ENCODE assay signal across 10 mouse cellular contexts in the genomic region with DNA sequence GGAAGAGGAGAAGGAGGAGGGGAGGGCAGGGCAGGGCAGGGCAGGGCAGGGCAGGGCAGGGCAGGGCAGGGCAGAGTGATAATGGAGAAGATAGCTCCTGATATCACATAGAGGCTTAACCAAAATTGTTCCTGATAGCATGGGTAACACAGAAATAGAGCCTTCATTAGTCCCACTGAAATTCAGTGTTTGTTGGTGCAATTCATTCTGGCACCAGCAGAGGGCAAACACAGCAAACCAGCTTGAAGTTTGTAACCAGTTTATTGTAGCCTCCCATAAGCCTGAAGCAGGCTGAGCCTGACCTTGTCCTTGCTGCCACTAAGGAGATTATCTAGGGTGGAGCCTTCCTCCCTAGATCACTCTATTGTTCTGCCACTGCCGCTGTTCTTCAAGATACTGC. TPM values are rescaled to one million over a fixed set of nuclear protein-coding genes. Genes with fewer than 3 reads are reported as not detected.
A peak's percentile ranks its signal among the peaks of the same experiment; 100 is the strongest.
DNase-seq lines count a peak whose midpoint lies in the region; ATAC-seq and TF ChIP-seq lines count a peak whose summit lies in the region.
"Had no signal": no experiment of that assay in that cellular context is flagged by ENCODE, and none has a peak within 500 bp of the region (broad histone marks: within the 10 kb centered on the region; RNA-seq: fewer than 3 reads in every experiment).

No protein-coding gene starts in this region.

- peak; percentile 91 for TF ChIP-seq CTCF in intestine, postnatal 0 days (IDR thresholded peaks at IDR 0.05; ENCODE audit: low read depth)

- 10% methylated on average over 1 of the region's 1 CpGs for WGBS in forebrain, embryonic 13.5 days
- 15% methylated on average over 1 of the region's 1 CpGs for WGBS in intestine, postnatal 0 days
- WGBS in midbrain, embryonic 14.5 days: 3% methylated on average over 1 of the region's 1 CpGs

- no peaks in the 10 kb centered on the region for H3K27me3 ChIP-seq in forebrain, embryonic 13.5 days
- H3K27me3 ChIP-seq in intestine, postnatal 0 days (replicated peaks; ENCODE audit: control insufficient read depth, insufficient read depth, low read length): no peaks in the 10 kb centered on the region
- no peaks in the 10 kb centered on the region for H3K27me3 ChIP-seq in midbrain, embryonic 14.5 days (ENCODE audit: control insufficient read depth, insufficient read depth, low read length)

- H3K9ac ChIP-seq in forebrain, embryonic 13.5 days: no peak overlapping the region
- no peak overlapping the region for H3K9ac ChIP-seq in intestine, postnatal 0 days (ENCODE audit: low read depth, low read length)
- no peak overlapping the region for H3K9ac ChIP-seq in midbrain, embryonic 14.5 days (replicated peaks; ENCODE audit: low read length)

- no peaks in the 10 kb centered on the region for H3K4me1 ChIP-seq in forebrain, embryonic 13.5 days
- no peaks in the 10 kb centered on the region for H3K4me1 ChIP-seq in intestine, postnatal 0 days (replicated peaks; ENCODE audit: control insufficient read depth, insufficient read depth, low read length)
- no peaks in the 10 kb centered on the region for H3K4me1 ChIP-seq in midbrain, embryonic 14.5 days (ENCODE audit: control insufficient read depth, insufficient read depth, low read length)

- no peak overlapping the region for H3K4me3 ChIP-seq in forebrain, embryonic 13.5 days
- no peak overlapping the region for H3K4me3 ChIP-seq in intestine, postnatal 0 days (ENCODE audit: low read depth, low read length)
- no peak overlapping the region for H3K4me3 ChIP-seq in midbrain, embryonic 14.5 days (replicated peaks; ENCODE audit: low read depth, low read length)

- peak; percentile 53; the same call in 1 of the 2 replicates for ATAC-seq in forebrain, embryonic 13.5 days
- ATAC-seq in intestine, postnatal 0 days: peak; percentile 56
- peak; percentile 27; the same call in 1 of the 2 replicates for ATAC-seq in midbrain, embryonic 14.5 days (ENCODE audit: low FRiP score, low TSS enrichment)

- intact Hi-C loops in left cerebral cortex, postnatal 10 days (cut with DNase I): no loop called here

- peak; percentile 50 for DNase-seq in urinary bladder, postnatal 25 days (ENCODE audit: low spot score)
- no peak for DNase-seq in urinary bladder, postnatal 10 days (ENCODE audit: low spot score)
- DNase-seq in adrenal gland, postnatal 14 days: peak; percentile 59
- DNase-seq in left cerebral cortex, postnatal 10 days (ENCODE audit: extremely low spot score in 1 of 2, low spot score in 2 of 2): peak; percentile 13 to 49
- peak; percentile 85 for DNase-seq in midbrain, embryonic 14.5 days
- no peak for DNase-seq in spleen, postnatal 4 days (ENCODE audit: low spot score in 2 of 2)

- H3K27ac ChIP-seq in forebrain, embryonic 13.5 days: no peak overlapping the region
- no peak overlapping the region for H3K27ac ChIP-seq in intestine, postnatal 0 days (ENCODE audit: low read depth, low read length)
- no peak overlapping the region for H3K27ac ChIP-seq in midbrain, embryonic 14.5 days (replicated peaks; ENCODE audit: low read depth, low read length)

- H3K9me3 ChIP-seq in forebrain, embryonic 13.5 days (replicated peaks): no peaks in the 10 kb centered on the region
- H3K9me3 ChIP-seq in intestine, postnatal 0 days (ENCODE audit: control insufficient read depth): no peaks in the 10 kb centered on the region
- H3K9me3 ChIP-seq in midbrain, embryonic 14.5 days (ENCODE audit: control insufficient read depth, low read length): no peaks in the 10 kb centered on the region

- H3K36me3 ChIP-seq in forebrain, embryonic 13.5 days (ENCODE audit: poor library complexity, severe bottlenecking): no peaks in the 10 kb centered on the region
- H3K36me3 ChIP-seq in intestine, postnatal 0 days (ENCODE audit: control insufficient read depth, insufficient read depth): no peaks in the 10 kb centered on the region
- H3K36me3 ChIP-seq in midbrain, embryonic 14.5 days (ENCODE audit: control insufficient read depth, insufficient read depth, low read length): no peaks in the 10 kb centered on the region

- H3K4me2 ChIP-seq in forebrain, embryonic 13.5 days: no peak overlapping the region
- no peak overlapping the region for H3K4me2 ChIP-seq in intestine, postnatal 0 days (replicated peaks; ENCODE audit: low read depth)
- H3K4me2 ChIP-seq in midbrain, embryonic 14.5 days (ENCODE audit: low read length): no peak overlapping the region

RNA-seq across cellular contexts. Expression of gene Fam3b, which starts 8.4 kb away (rescaled TPM):
- not detected in 2 replicates for total RNA-seq in adrenal gland, postnatal 14 days (2021)
- not detected in 2 replicates for polyA plus RNA-seq in forebrain, embryonic 13.5 days (2015; fragmentation: Nextera tagmentation; extraction: Ambion mirVana)
- polyA plus RNA-seq in intestine, postnatal 0 days (2015; fragmentation: Nextera tagmentation; extraction: Ambion mirVana): 4.4 and 5.8 TPM in 2 replicates
- under 1 TPM; 0.45 to 0.47 TPM for total RNA-seq in left cerebral cortex, postnatal 10 days (2021)
- not detected in 2 replicates for polyA plus RNA-seq in midbrain, embryonic 14.5 days (2014; fragmentation: Nextera tagmentation; extraction: Ambion mirVana)
- total RNA-seq: gastrocnemius, adult 8-10 months; neutrophil, adult 5-6 weeks had no signal

Comparison
In these comparisons a context has a peak if more than half of its experiments do, and no peak if none do; other contexts are left out.
1. DNase-seq: peak in urinary bladder, postnatal 25 days (single experiment), adrenal gland, postnatal 14 days (single experiment), left cerebral cortex, postnatal 10 days (2 of 2) and midbrain, embryonic 14.5 days (single experiment); none in urinary bladder, postnatal 10 days (single experiment) and spleen, postnatal 4 days (0 of 2).
2. Peak in every context shown above with its lines, with median percentiles within 50 percentile points of each other: ATAC-seq.